In the genomic region with DNA sequence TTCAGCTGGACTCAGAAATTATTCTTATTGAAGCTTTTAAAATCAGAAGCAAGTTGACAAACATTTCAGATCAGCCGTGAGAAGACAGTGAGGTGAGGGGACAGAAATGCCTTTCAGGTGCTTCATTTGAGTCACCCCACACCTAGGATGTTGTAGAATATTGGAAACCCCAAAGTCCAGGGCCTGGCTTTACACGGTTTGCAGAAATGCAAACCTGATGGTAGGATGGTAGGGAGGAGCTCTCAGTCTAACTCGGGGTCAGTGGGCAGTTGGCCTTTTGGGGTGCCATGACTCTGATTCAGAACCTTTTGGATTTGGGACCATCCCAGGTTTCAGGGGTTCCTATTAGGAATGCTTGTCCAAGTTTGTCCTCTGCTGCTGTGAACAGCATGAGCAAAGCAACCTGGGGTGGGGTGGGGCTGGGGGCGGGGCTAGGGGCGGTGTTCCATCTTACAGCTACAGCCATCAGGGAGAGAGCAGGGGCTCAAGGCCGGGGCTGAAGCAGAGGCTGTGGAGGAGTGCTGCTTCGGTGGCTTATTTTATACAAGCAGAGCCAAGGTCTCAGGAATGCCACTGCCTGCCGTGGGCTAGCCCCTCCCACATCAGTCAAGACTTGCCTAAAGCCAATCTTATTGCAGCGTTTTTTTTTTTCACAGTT, we compare ENCODE assay signal across 8 mouse cellular contexts.
DNase-seq lines count a peak whose midpoint lies in the region; ATAC-seq and TF ChIP-seq lines count a peak whose summit lies in the region.

No protein-coding gene starts in this region.

- peak overlapping the region; percentile 72 for H3K4me2 ChIP-seq in lung, embryonic 14.5 days
- H3K4me2 ChIP-seq in limb, embryonic 15.5 days, result 0 out of 2 replicates have a peak overlapping the region, but pooled peaks have one; percentile 20
- peak overlapping the region; percentile 80 for H3K4me2 ChIP-seq in stomach, embryonic 15.5 days

- peak; percentile 52; the same call in 1 of the 2 replicates for ATAC-seq in lung, embryonic 14.5 days (ENCODE audit: insufficient read depth)
- ATAC-seq in limb, embryonic 15.5 days (ENCODE audit: insufficient number of reproducible peaks, low FRiP score, low TSS enrichment, low read depth), result no peak
- peak; percentile 75; the same call in 1 of the 2 replicates for ATAC-seq in stomach, embryonic 15.5 days (ENCODE audit: insufficient read depth, low FRiP score, low read depth)

- no peak for TF ChIP-seq CTCF in lung, embryonic 14.5 days (IDR thresholded peaks at IDR 0.05; ENCODE audit: low read depth)

- 4% methylated on average over 9 of the region's 9 CpGs for WGBS in lung, embryonic 14.5 days
- 2% methylated on average over 9 of the region's 9 CpGs for WGBS in hindbrain, embryonic 10.5 days
- 4% methylated on average over 9 of the region's 9 CpGs for WGBS in limb, embryonic 15.5 days
- WGBS in stomach, embryonic 15.5 days, result 2% methylated on average over 9 of the region's 9 CpGs

- H3K4me1 ChIP-seq in lung, embryonic 14.5 days (ENCODE audit: insufficient read depth), result no peaks in the 10 kb centered on the region
- peaks cover 38% of the 10 kb centered on the region for H3K4me1 ChIP-seq in hindbrain, embryonic 10.5 days (replicated peaks)
- peaks cover 18% of the 10 kb centered on the region for H3K4me1 ChIP-seq in limb, embryonic 15.5 days
- H3K4me1 ChIP-seq in stomach, embryonic 15.5 days, result peaks cover 15% of the 10 kb centered on the region; the same call in 1 of the 2 replicates

- no peak overlapping the region for H3K27ac ChIP-seq in lung, embryonic 14.5 days (ENCODE audit: low read depth)
- H3K27ac ChIP-seq in hindbrain, embryonic 10.5 days, result peak overlapping the region; percentile 91
- H3K27ac ChIP-seq in limb, embryonic 15.5 days, result no peak overlapping the region
- H3K27ac ChIP-seq in stomach, embryonic 15.5 days, result no peak overlapping the region

- H3K4me3 ChIP-seq in lung, embryonic 14.5 days (ENCODE audit: low read depth, low read length), result no peak overlapping the region
- H3K4me3 ChIP-seq in hindbrain, embryonic 10.5 days, result peak overlapping the region; percentile 63
- H3K4me3 ChIP-seq in limb, embryonic 15.5 days, result no peak overlapping the region
- peak overlapping the region; percentile 11; the same call in 1 of the 2 replicates for H3K4me3 ChIP-seq in stomach, embryonic 15.5 days (replicated peaks)

- no peak overlapping the region for H3K9ac ChIP-seq in lung, embryonic 14.5 days
- no peak overlapping the region for H3K9ac ChIP-seq in limb, embryonic 15.5 days
- no peak overlapping the region for H3K9ac ChIP-seq in stomach, embryonic 15.5 days

- H3K9me3 ChIP-seq in lung, embryonic 14.5 days (ENCODE audit: low read depth, low read length), result no peaks in the 10 kb centered on the region
- 0 out of 2 replicates have a peak, but pooled peaks cover 2% of the 10 kb centered on the region for H3K9me3 ChIP-seq in hindbrain, embryonic 10.5 days
- no peaks in the 10 kb centered on the region for H3K9me3 ChIP-seq in limb, embryonic 15.5 days
- no peaks in the 10 kb centered on the region for H3K9me3 ChIP-seq in stomach, embryonic 15.5 days

- H3K36me3 ChIP-seq in lung, embryonic 14.5 days (ENCODE audit: insufficient read depth), result no peaks in the 10 kb centered on the region
- H3K36me3 ChIP-seq in hindbrain, embryonic 10.5 days, result 0 out of 2 replicates have a peak, but pooled peaks cover 11% of the 10 kb centered on the region
- no peaks in the 10 kb centered on the region for H3K36me3 ChIP-seq in limb, embryonic 15.5 days
- no peaks in the 10 kb centered on the region for H3K36me3 ChIP-seq in stomach, embryonic 15.5 days

- H3K27me3 ChIP-seq in lung, embryonic 14.5 days (ENCODE audit: insufficient read depth, low read length), result peaks cover 27% of the 10 kb centered on the region
- H3K27me3 ChIP-seq in hindbrain, embryonic 10.5 days (ENCODE audit: insufficient read depth, poor library complexity, severe bottlenecking), result peaks cover 7% of the 10 kb centered on the region
- 0 out of 2 replicates have a peak, but pooled peaks cover 14% of the 10 kb centered on the region for H3K27me3 ChIP-seq in limb, embryonic 15.5 days
- no peaks in the 10 kb centered on the region for H3K27me3 ChIP-seq in stomach, embryonic 15.5 days (replicated peaks)

- DNase-seq in lung, embryonic 14.5 days, result peak; percentile 33
- no peak for DNase-seq in lung, postnatal 14 days
- DNase-seq in hindbrain, embryonic 10.5 days (ENCODE audit: low spot score), result peak; percentile 50
- DNase-seq in urinary bladder, postnatal 10 days (ENCODE audit: low spot score), result no peak
- DNase-seq in frontal cortex, adult 2 months (ENCODE audit: extremely low spot score in 1 of 2, low spot score in 1 of 2), result no peak
- DNase-seq in cerebellum, adult 9-11 months, result no peak

Comparison
In these comparisons a context has a peak if more than half of its experiments do, and no peak if none do; other contexts are left out.
1. DNase-seq: peak in lung, embryonic 14.5 days (single experiment) and hindbrain, embryonic 10.5 days (single experiment); none in lung, postnatal 14 days (single experiment), urinary bladder, postnatal 10 days (single experiment), frontal cortex, adult 2 months (0 of 2) and cerebellum, adult 9-11 months (single experiment).
2. H3K4me2 ChIP-seq: peak in every context shown above with its lines; median percentile 80 in stomach, embryonic 15.5 days; 72 in lung, embryonic 14.5 days; 20 in limb, embryonic 15.5 days.
3. H3K4me3 ChIP-seq: peak in hindbrain, embryonic 10.5 days (single experiment) and stomach, embryonic 15.5 days (single experiment); none in lung, embryonic 14.5 days (single experiment) and limb, embryonic 15.5 days (single experiment).